Mouse (Mus musculus): ENCODE data around the gene Gm3194. TPM values are rescaled to one million over a fixed set of nuclear protein-coding genes. Genes with fewer than 3 reads are reported as not detected.
"Not testable (repeated sequence)": the region's sequence is repeated elsewhere in the genome, so short reads cannot be mapped to it uniquely, and the experiment has no call there.

Gm3194 gene
- total RNA-seq (2014; fragmentation: Nextera tagmentation) (not detected in 2 replicates), total RNA-seq (2017) (not detected in 2 replicates)

DNA sequence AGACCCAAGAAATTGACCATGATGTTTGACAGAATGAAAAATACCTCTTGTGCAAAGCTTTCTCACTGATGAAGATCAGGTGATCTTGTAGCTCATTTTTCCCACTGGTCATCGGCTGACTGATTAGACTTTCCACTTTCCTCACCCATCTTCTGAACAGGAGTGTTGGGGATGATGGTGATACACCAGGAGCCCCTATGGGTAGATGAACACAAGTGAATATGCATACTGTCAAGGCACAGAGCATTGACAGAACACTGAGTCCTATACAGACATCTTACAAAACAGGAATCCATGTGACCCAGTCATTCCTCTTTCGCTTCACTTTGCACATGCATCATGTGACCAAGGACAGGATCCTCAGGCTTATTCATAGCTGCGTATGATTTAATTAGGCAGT, at the start of gene Gm3194:
Gm3194 (minus strand) TSS at position 101 of the 400 bp plus-strand sequence.
- not testable (repeated sequence) for ATAC-seq (replicated peaks; ENCODE audit: low FRiP score, low TSS enrichment, poor library complexity, severe bottlenecking)

DNA sequence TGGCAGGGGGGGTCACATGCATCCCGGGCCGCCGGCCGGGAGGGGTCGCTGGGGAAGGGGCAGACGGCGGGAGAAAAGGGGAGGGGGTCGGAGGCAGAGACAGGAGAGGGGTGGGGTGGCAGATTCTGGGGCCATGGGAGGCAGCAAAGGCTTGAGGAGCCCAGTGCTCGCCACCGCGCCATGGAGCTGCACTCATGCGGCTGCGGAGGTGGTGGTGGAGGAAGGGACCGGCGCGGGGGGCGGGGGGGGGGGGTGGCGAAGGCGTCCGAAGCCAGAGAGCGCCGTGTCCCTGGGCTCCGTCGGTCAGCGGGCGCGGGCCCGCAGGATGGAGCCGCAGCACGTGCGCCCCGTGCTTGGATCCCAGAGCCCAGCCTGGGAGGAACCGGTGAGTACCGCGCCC, 46.1 kb upstream of the Gm3194 start, which contains the start of gene Gm3488:
Gm3488 (plus strand) TSS at position 301 of the 400 bp plus-strand sequence.
- ATAC-seq (replicated peaks; ENCODE audit: low FRiP score, low TSS enrichment, poor library complexity, severe bottlenecking), result not testable (repeated sequence)

- ATAC-seq (replicated peaks; ENCODE audit: low FRiP score, low TSS enrichment, poor library complexity, severe bottlenecking), result not testable (repeated sequence)
These were observed 28.6 kb upstream of the Gm3194 start, which contains the start of gene Gm3187 for GRCm38 (mm10) chr14:5483907-5484306. TSS of gene Gm3187 (plus strand) at chr14:5484207.

- ATAC-seq (replicated peaks; ENCODE audit: low FRiP score, low TSS enrichment, poor library complexity, severe bottlenecking), result not testable (repeated sequence)
These were observed 22.5 kb upstream of the Gm3194 start, which contains the start of gene Gm8246 for GRCm38 (mm10) chr14:5477730-5478129. TSS of gene Gm8246 (minus strand) at chr14:5477830.

DNA sequence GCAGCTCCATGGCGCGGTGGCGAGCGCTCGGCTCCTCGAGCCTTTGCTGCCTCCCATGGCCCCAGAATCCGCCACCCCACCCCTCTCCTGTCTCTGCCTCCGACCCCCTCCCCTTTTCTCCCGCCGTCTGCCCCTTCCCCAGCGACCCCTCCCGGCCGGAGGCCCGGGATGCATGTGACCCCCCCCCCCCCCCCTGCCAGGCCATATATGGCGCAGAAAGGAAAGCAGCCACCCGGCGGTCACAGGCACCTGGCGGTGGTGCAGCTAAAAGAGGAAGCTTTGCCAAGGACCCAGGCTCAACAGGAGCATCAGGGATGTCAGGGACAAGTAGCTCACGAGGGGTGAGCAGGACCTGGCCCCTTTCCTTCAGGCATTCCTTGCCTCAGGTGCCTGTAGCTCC, 5.2 kb upstream of the Gm3194 start:
- not testable (repeated sequence) for ATAC-seq (replicated peaks; ENCODE audit: low FRiP score, low TSS enrichment, poor library complexity, severe bottlenecking)

DNA sequence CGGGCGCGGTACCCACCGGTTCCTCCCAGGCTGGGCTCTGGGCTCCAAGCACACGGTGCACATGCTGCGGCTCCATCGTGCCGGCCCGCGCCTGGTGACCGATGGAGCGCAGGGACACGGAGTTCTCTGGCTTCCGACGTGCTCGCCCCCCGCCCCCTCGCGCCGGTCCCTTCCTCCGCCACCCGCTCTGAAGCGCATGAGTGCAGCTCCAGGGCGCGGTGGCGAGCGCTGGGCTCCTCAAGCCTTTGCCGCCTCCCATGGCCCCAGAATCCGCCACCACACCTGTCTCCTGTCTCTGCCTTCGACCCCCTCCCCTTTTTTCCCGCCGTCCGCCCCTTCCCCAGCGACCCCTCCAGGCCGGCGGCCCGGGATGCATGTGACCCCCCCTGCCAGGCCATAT, 66.3 kb downstream of the Gm3194 start, which contains the start of gene Gm3500:
Gm3500 (minus strand) TSS at position 101 of the 400 bp plus-strand sequence.
- ATAC-seq (replicated peaks; ENCODE audit: low FRiP score, low TSS enrichment, poor library complexity, severe bottlenecking), result not testable (repeated sequence)

Other genes starting within 250 kb of the Gm3194 start
- not detected in 2 replicates for gene Gm3526, start 194.9 kb downstream of the Gm3194 start, total RNA-seq (2014; fragmentation: Nextera tagmentation)
- gene Gm3526, start 194.9 kb downstream of the Gm3194 start, total RNA-seq (2017), result not detected in 2 replicates
- not detected in 2 replicates for gene Gm3542, start 120.5 kb downstream of the Gm3194 start, total RNA-seq (2014; fragmentation: Nextera tagmentation)
- gene Gm3542, start 120.5 kb downstream of the Gm3194 start, total RNA-seq (2017), result not detected in 2 replicates
- not detected in 2 replicates for gene Gm3500, start 66.4 kb downstream of the Gm3194 start, total RNA-seq (2014; fragmentation: Nextera tagmentation)
- gene Gm3500, start 66.4 kb downstream of the Gm3194 start, total RNA-seq (2017), result not detected in 2 replicates
- gene Gm8246, start 22.4 kb upstream of the Gm3194 start, total RNA-seq (2014; fragmentation: Nextera tagmentation), result not detected in 2 replicates
- not detected in 2 replicates for gene Gm8246, start 22.4 kb upstream of the Gm3194 start, total RNA-seq (2017)
- not detected in 2 replicates for gene Gm3187, start 28.7 kb upstream of the Gm3194 start, total RNA-seq (2014; fragmentation: Nextera tagmentation)
- not detected in 2 replicates for gene Gm3187, start 28.7 kb upstream of the Gm3194 start, total RNA-seq (2017)
- not detected in 2 replicates for gene Gm3488, start 46.2 kb upstream of the Gm3194 start, total RNA-seq (2014; fragmentation: Nextera tagmentation)
- not detected in 2 replicates for gene Gm3488, start 46.2 kb upstream of the Gm3194 start, total RNA-seq (2017)
- gene Gm3532, start 83.0 kb upstream of the Gm3194 start, total RNA-seq (2014; fragmentation: Nextera tagmentation), result not detected in 2 replicates
- not detected in 2 replicates for gene Gm3532, start 83.0 kb upstream of the Gm3194 start, total RNA-seq (2017)
- not detected in 2 replicates for gene Gm8265, start 177.6 kb upstream of the Gm3194 start, total RNA-seq (2014; fragmentation: Nextera tagmentation)
- gene Gm8265, start 177.6 kb upstream of the Gm3194 start, total RNA-seq (2017), result not detected in 2 replicates
- not detected in 2 replicates for gene Gm9603, start 232.0 kb upstream of the Gm3194 start, total RNA-seq (2014; fragmentation: Nextera tagmentation)
- not detected in 2 replicates for gene Gm9603, start 232.0 kb upstream of the Gm3194 start, total RNA-seq (2017)